8 mouse cellular contexts compared by ENCODE assay signal in genomic region chr8:123950077-123950802, GRCm38 (mm10). TPM values are rescaled to one million over a fixed set of nuclear protein-coding genes. Genes with fewer than 3 reads are reported as not detected.
DNase-seq lines count a peak whose midpoint lies in the region; ATAC-seq and TF ChIP-seq lines count a peak whose summit lies in the region.

No protein-coding gene starts in this region.

- peak; percentile 51 to 75 for DNase-seq in heart, adult 18-20 months
- no peak for DNase-seq in heart, postnatal 25 days (ENCODE audit: low spot score)
- DNase-seq in cerebellum, adult 9-10 months = peak; percentile 75
- DNase-seq in hindbrain, postnatal 0 days (ENCODE audit: low spot score) = peak; percentile 72
- peak; percentile 36 for DNase-seq in left cerebral cortex, postnatal 4 days
- DNase-seq in midbrain, embryonic 10.5 days (ENCODE audit: low spot score) = peak; percentile 53
- DNase-seq in spleen, adult 18-20 months = peak; percentile 36 to 70

- peaks cover 11% of the 10 kb centered on the region for H3K4me1 ChIP-seq in hindbrain, postnatal 0 days (ENCODE audit: insufficient read depth, low read length)
- H3K4me1 ChIP-seq in midbrain, embryonic 10.5 days = peaks cover 17% of the 10 kb centered on the region

- no peaks in the 10 kb centered on the region for H3K27me3 ChIP-seq in hindbrain, postnatal 0 days (ENCODE audit: insufficient read depth, low read length)
- H3K27me3 ChIP-seq in midbrain, embryonic 10.5 days (ENCODE audit: low read depth, poor library complexity, severe bottlenecking) = no peaks in the 10 kb centered on the region

- no peaks in the 10 kb centered on the region for H3K9me3 ChIP-seq in hindbrain, postnatal 0 days (ENCODE audit: low read length)
- no peaks in the 10 kb centered on the region for H3K9me3 ChIP-seq in midbrain, embryonic 10.5 days (replicated peaks)

- peak overlapping the region; percentile 88; the same call in 1 of the 2 replicates for H3K27ac ChIP-seq in hindbrain, postnatal 0 days
- peak overlapping the region; percentile 89 for H3K27ac ChIP-seq in midbrain, embryonic 10.5 days (replicated peaks)

- H3K36me3 ChIP-seq in hindbrain, postnatal 0 days (ENCODE audit: insufficient read depth, low read length) = peaks cover 28% of the 10 kb centered on the region
- H3K36me3 ChIP-seq in midbrain, embryonic 10.5 days = peaks cover 34% of the 10 kb centered on the region

- WGBS in hindbrain, postnatal 0 days = 34% methylated on average over 10 of the region's 10 CpGs
- 32% methylated on average over 10 of the region's 10 CpGs for WGBS in midbrain, embryonic 10.5 days

- H3K4me3 ChIP-seq in hindbrain, postnatal 0 days (ENCODE audit: low read length) = peak overlapping the region; percentile 99
- H3K4me3 ChIP-seq in midbrain, embryonic 10.5 days = peak overlapping the region; percentile 96

- peak overlapping the region; percentile 82 for H3K4me2 ChIP-seq in hindbrain, postnatal 0 days (ENCODE audit: low read depth, low read length)

- peak; percentile 42; the same call in 1 of the 2 replicates for ATAC-seq in frontal cortex, adult (ENCODE audit: low TSS enrichment)
- no peak for ATAC-seq in hindbrain, postnatal 0 days

- TF ChIP-seq CTCF in hindbrain, postnatal 0 days (IDR thresholded peaks at IDR 0.05; ENCODE audit: low read depth) = peak; percentile 68

- intact Hi-C loops in heart, postnatal 25 days (cut with DNase I) = no loop called here
- intact Hi-C loops in left cerebral cortex, postnatal 4 days (cut with DNase I) = no loop called here

- H3K9ac ChIP-seq in hindbrain, postnatal 0 days (replicated peaks; ENCODE audit: low read length) = peak overlapping the region; percentile 57

RNA-seq across cellular contexts. Expression of gene Nup133, which starts 1.2 kb away (rescaled TPM):
- total RNA-seq in heart, adult 18-20 months (2021) = 10 to 100 TPM; 10.9 to 11.0 TPM
- 10 to 100 TPM in 1 of 2 experiments, 1 to 10 TPM in 1; 9.2 to 11.9 TPM for total RNA-seq in heart, postnatal 25 days (2021)
- total RNA-seq in hindbrain, postnatal 0 days (2014; rRNA removed) = 23.0 and 36.3 TPM in 2 replicates
- polyA plus RNA-seq in hindbrain, postnatal 0 days (2015; fragmentation: Nextera tagmentation; extraction: Ambion mirVana) = 15.4 and 21.0 TPM in 2 replicates
- total RNA-seq in left cerebral cortex, postnatal 4 days (2021) = 10 to 100 TPM; 27.6 to 28.9 TPM
- 54.5 and 56.1 TPM in 2 replicates for polyA plus RNA-seq in midbrain, embryonic 10.5 days (2016; fragmentation: Nextera tagmentation; extraction: Ambion mirVana)

RNA-seq across cellular contexts. Expression of gene Abcb10, which starts 32.7 kb away (rescaled TPM):
- 10 to 100 TPM; 43.3 to 52.1 TPM for total RNA-seq in heart, adult 18-20 months (2021)
- 10 to 100 TPM; 43.9 to 48.0 TPM for total RNA-seq in heart, postnatal 25 days (2021)
- total RNA-seq in hindbrain, postnatal 0 days (2014; rRNA removed) = 39.0 and 43.2 TPM in 2 replicates
- 12.4 and 13.4 TPM in 2 replicates for polyA plus RNA-seq in hindbrain, postnatal 0 days (2015; fragmentation: Nextera tagmentation; extraction: Ambion mirVana)
- 10 to 100 TPM; 22.7 to 23.0 TPM for total RNA-seq in left cerebral cortex, postnatal 4 days (2021)
- polyA plus RNA-seq in midbrain, embryonic 10.5 days (2016; fragmentation: Nextera tagmentation; extraction: Ambion mirVana) = 18.5 and 19.3 TPM in 2 replicates

RNA-seq across cellular contexts. Expression of gene Acta1, which starts 55.7 kb away (rescaled TPM):
- total RNA-seq in heart, adult 18-20 months (2021) = 100 to 1,000 TPM; 385 to 423 TPM
- total RNA-seq in heart, postnatal 25 days (2021) = 100 to 1,000 TPM; 516 to 635 TPM
- 21.2 and 139 TPM in 2 replicates for total RNA-seq in hindbrain, postnatal 0 days (2014; rRNA removed)
- 13.9 and 15.1 TPM in 2 replicates for polyA plus RNA-seq in hindbrain, postnatal 0 days (2015; fragmentation: Nextera tagmentation; extraction: Ambion mirVana)
- total RNA-seq in left cerebral cortex, postnatal 4 days (2021) = 1 to 10 TPM; 5.5 to 7.1 TPM
- polyA plus RNA-seq in midbrain, embryonic 10.5 days (2016; fragmentation: Nextera tagmentation; extraction: Ambion mirVana) = 0.23 and 0.87 TPM in 2 replicates
